Mouse (Mus musculus): ENCODE results near the gene Npas2.

GRCm38 (mm10) chr1:39193862-39194675 lies 538 bp downstream of the Npas2 start:
- TF ChIP-seq CTCF (IDR thresholded peaks at IDR 0.05; ENCODE audit: low read depth, low read length), result no peak
- TF ChIP-seq EP300 (IDR thresholded peaks at IDR 0.05; ENCODE audit: insufficient read depth, low read depth, low read length), result no peak
- no peak for TF ChIP-seq POLR2A (IDR thresholded peaks at IDR 0.05; ENCODE audit: insufficient read depth, low read length)

Measured in ES-Bruce4 (cell line).